Mouse (Mus musculus) megakaryocyte-erythroid progenitor cell, adult 5-6 weeks (primary cell): Measurements from ENCODE around the gene Cep162. TPM values are rescaled to one million over a fixed set of nuclear protein-coding genes. Genes with fewer than 3 reads are reported as not detected.
A peak's percentile ranks its signal among the peaks of the same experiment; 100 is the strongest.

Source experiments
- ATAC-seq: replicated peaks from 2 replicates; pipeline ENCODE4 v1.8.0; 2016; ENCODE audit warnings: mild to moderate bottlenecking, inconsistent platforms; ENCODE audit not compliant: severe bottlenecking, poor library complexity, low FRiP score, low TSS enrichment
- total RNA-seq, 2 experiments: library from RNA; stranded (forward) in 1 of 2; stranded (reverse) in 1 of 2; fragments of 200-1000, 215-1000 nt in 1 of 2; fragments of >200 nt in 1 of 2; fragmentation: Nextera tagmentation in 1 of 2; gene quantifications; 2 replicates each; pipeline ENCODE4 v1.2.3; 2014 to 2017

The Cep162 gene
- 11.4 and 14.5 TPM in 2 replicates for total RNA-seq (2014; fragmentation: Nextera tagmentation)
- 11.2 and 17.2 TPM in 2 replicates for total RNA-seq (2017)

GRCm38 (mm10) chr9:87254903-87255695 is at the start of gene Cep162:
Gene Cep162, minus strand, starts transcription at chr9:87255536.
- ATAC-seq: peak; percentile 98

GRCm38 (mm10) chr9:87303196-87303595 is 47.9 kb upstream of the Cep162 start:
- ATAC-seq: no peak

GRCm38 (mm10) chr9:87298900-87299299 is 43.6 kb upstream of the Cep162 start:
- ATAC-seq: no peak

- no peak for ATAC-seq
These were observed 42.2 kb upstream of the Cep162 start for GRCm38 (mm10) chr9:87297522-87297921.

GRCm38 (mm10) chr9:87255696-87256030 is 327 bp upstream of the Cep162 start:
- ATAC-seq: peak; percentile 87

- ATAC-seq: peak; percentile 80
These were observed 7.2 kb downstream of the Cep162 start for GRCm38 (mm10) chr9:87248118-87248517.

GRCm38 (mm10) chr9:87247678-87248077 is 7.7 kb downstream of the Cep162 start:
- no peak for ATAC-seq

- ATAC-seq: no peak
These were observed 42.1 kb downstream of the Cep162 start for GRCm38 (mm10) chr9:87213204-87213603.

GRCm38 (mm10) chr9:87210830-87211339 is 44.5 kb downstream of the Cep162 start:
- no peak for ATAC-seq

GRCm38 (mm10) chr9:87202431-87202830 is 52.9 kb downstream of the Cep162 start:
- no peak for ATAC-seq

GRCm38 (mm10) chr9:87200919-87201318 is 54.4 kb downstream of the Cep162 start:
- no peak for ATAC-seq

- no peak for ATAC-seq
These were observed 54.9 kb downstream of the Cep162 start for GRCm38 (mm10) chr9:87200426-87200825.

- ATAC-seq: no peak
These were observed 57.3 kb downstream of the Cep162 start for GRCm38 (mm10) chr9:87198036-87198435.

GRCm38 (mm10) chr9:87197277-87197676 is 58.1 kb downstream of the Cep162 start:
- ATAC-seq: no peak

GRCm38 (mm10) chr9:87193721-87194120 is 61.6 kb downstream of the Cep162 start:
- ATAC-seq: no peak

GRCm38 (mm10) chr9:87187336-87187735 is 68.0 kb downstream of the Cep162 start:
- no peak for ATAC-seq

- ATAC-seq: no peak
These were observed 73.1 kb downstream of the Cep162 start for GRCm38 (mm10) chr9:87182231-87182630.

GRCm38 (mm10) chr9:87178534-87178933 is 76.8 kb downstream of the Cep162 start:
- no peak for ATAC-seq

GRCm38 (mm10) chr9:87171517-87171916 is 83.8 kb downstream of the Cep162 start:
- no peak for ATAC-seq

GRCm38 (mm10) chr9:87170891-87171290 is 84.4 kb downstream of the Cep162 start:
- no peak for ATAC-seq

GRCm38 (mm10) chr9:87169144-87169543 is 86.2 kb downstream of the Cep162 start:
- no peak for ATAC-seq
